Mouse (Mus musculus) thymus, adult 2 months (tissue): ENCODE data around the gene Pde1c.

Source experiments
- CTCF ChIP-seq: fragments of 200-500 bp; IDR thresholded peaks from 2 replicates; pipeline ENCODE4 v1.5.1; 2012; ENCODE audit warnings: mild to moderate bottlenecking, control low read depth, low read length, moderate library complexity, borderline replicate concordance; ENCODE audit not compliant: control insufficient read depth, poor library complexity, insufficient read depth; ENCODE audit errors: extremely low read depth
- POLR2A ChIP-seq: fragments of 200-500 bp; IDR thresholded peaks from 2 replicates; pipeline ENCODE4 v1.6.1; 2012; ENCODE audit warnings: mild to moderate bottlenecking, low read length, control low read depth, moderate library complexity; ENCODE audit not compliant: control insufficient read depth, poor library complexity, insufficient read depth; ENCODE audit errors: extremely low read depth

GRCm38 (mm10) chr6:56458098-56458497, 110.8 kb downstream of the Pde1c start:
- no peak for TF ChIP-seq CTCF
- TF ChIP-seq POLR2A, result no peak
